Mouse (Mus musculus) liver, adult 2 months (tissue): ENCODE data around the gene 2310030G06Rik. TPM values are rescaled to one million over a fixed set of nuclear protein-coding genes. Genes with fewer than 3 reads are reported as not detected.

Experiments used
- DNase-seq: peaks from one replicate; pipeline ENCODE4 v3.0.0-alpha.2; 2011; ENCODE audit warnings: low read depth, low spot score; ENCODE audit errors: extremely low read depth
- H3K27ac ChIP-seq: fragments of 200-500 bp; replicated peaks from 2 replicates; pipeline ENCODE4 v1.5.1; 2012; ENCODE audit warnings: low read depth, mild to moderate bottlenecking, control low read depth, inconsistent platforms, low read length; ENCODE audit not compliant: insufficient read depth
- H3K27me3 ChIP-seq: fragments of 200-500 bp; 2 replicates; pipeline ENCODE4 v1.6.1; 2012; ENCODE audit warnings: mild to moderate bottlenecking, moderate library complexity, low read length, inconsistent platforms; ENCODE audit not compliant: control insufficient read depth, insufficient read depth
- H3K36me3 ChIP-seq: fragments of 200-500 bp; 2 replicates; pipeline ENCODE4 v1.6.1; 2012; ENCODE audit warnings: low read length, inconsistent platforms; ENCODE audit not compliant: control insufficient read depth, insufficient read depth
- H3K4me1 ChIP-seq: fragments of 200-500 bp; 2 replicates; pipeline ENCODE4 v1.6.1; 2011; ENCODE audit warnings: low read length; ENCODE audit not compliant: control insufficient read depth, insufficient read depth
- H3K4me3 ChIP-seq: fragments of 200-500 bp; 2 replicates; pipeline ENCODE4 v1.5.1; 2011; ENCODE audit warnings: low read depth, mild to moderate bottlenecking, control low read depth, low read length, moderate library complexity; ENCODE audit not compliant: insufficient read depth
- H3K79me2 ChIP-seq: fragments of 200-500 bp; 2 replicates; pipeline ENCODE4 v1.6.1; 2012; ENCODE audit warnings: inconsistent platforms, mild to moderate bottlenecking, low read length, moderate library complexity; ENCODE audit not compliant: control insufficient read depth, insufficient read depth
- H3K9ac ChIP-seq: fragments of 200-500 bp; 2 replicates; pipeline ENCODE4 v1.6.1; 2012; ENCODE audit warnings: low read depth, mild to moderate bottlenecking, control low read depth, inconsistent platforms, low read length
- CTCF ChIP-seq: fragments of 200-500 bp; IDR thresholded peaks from 2 replicates; pipeline ENCODE4 v1.5.1; 2011; ENCODE audit warnings: low read depth, low read length, control low read depth
- POLR2A ChIP-seq: fragments of 200-500 bp; IDR thresholded peaks from 2 replicates; pipeline ENCODE4 v1.6.1; 2011; ENCODE audit warnings: low read length, control low read depth; ENCODE audit not compliant: insufficient read depth; ENCODE audit errors: extremely low read depth
- WGBS: fragments of 180-500 bp; shearing (Covaris S2); methylation state at CpG from one replicate; pipeline ENCODE4 v1.1.7; 2018; 5-methylcytosine and 5-hydroxymethylcytosine counted together
- polyA plus RNA-seq: library from polyadenylated mRNA; depleted of rRNA; stranded (reverse); fragments of >200 nt; gene quantifications from 2 replicates; pipeline ENCODE4 v1.2.3, GENCODE M21; 2012; rRNA removed
- total RNA-seq: library from RNA; depleted of rRNA; stranded (reverse); fragments of >200 nt; gene quantifications from 2 replicates; pipeline ENCODE4 v1.2.3, GENCODE M21; 2014; rRNA removed

2310030G06Rik gene
- total and polyA plus RNA-seq, 2 experiments = 14.9 TPM

DNA sequence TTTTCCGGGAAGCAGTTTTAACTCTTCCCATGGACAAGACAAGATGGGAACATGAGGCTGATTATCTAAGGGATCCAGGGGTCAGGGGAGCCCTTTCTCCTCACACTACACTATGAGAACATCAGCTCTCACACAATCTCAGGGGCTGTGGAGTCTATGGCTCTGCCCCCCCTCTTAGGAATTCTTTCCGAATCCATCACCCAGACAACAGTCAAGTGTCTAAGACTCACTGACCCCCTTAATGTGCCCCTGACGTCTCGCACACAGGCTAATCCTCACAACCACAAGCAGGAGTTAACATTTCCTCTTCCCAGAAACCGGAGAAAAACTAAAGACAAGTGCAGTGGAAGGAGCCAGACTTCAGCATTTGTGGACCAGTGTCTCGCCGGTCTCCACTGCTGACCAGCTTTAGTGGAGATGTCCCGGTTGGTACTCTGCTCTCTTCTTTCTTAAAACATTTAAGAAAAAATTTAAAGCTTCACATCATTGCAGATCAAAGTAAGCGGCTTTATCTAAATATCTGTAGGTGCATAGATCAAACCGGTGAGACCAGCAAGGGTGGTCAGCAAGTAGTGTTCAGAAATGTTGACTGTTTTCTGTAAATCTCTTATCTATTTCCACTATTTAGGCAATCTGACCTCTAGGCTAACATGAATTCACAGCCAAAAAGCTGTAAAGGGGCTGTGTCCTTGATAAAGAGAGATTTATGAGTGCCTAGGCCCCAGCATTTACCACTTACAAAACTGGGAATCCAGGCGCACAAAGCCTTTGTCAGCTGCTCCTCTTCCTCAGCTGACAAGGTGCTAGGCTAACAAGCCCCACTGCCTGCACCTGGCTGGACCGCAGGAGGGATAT, 49.3 kb downstream of the 2310030G06Rik start:
- no peaks in the 10 kb centered on the region for H3K36me3 ChIP-seq
- TF ChIP-seq POLR2A = no peak
- TF ChIP-seq CTCF = no peak
- H3K27ac ChIP-seq = no peak overlapping the region
- H3K9ac ChIP-seq = no peak overlapping the region
- no peak for DNase-seq
- H3K4me3 ChIP-seq = no peak overlapping the region
- WGBS = 73% methylated on average over 12 of the region's 12 CpGs
- peaks cover 3% of the 10 kb centered on the region; the same call in 1 of the 2 replicates for H3K79me2 ChIP-seq
- no peaks in the 10 kb centered on the region for H3K27me3 ChIP-seq
- peaks cover 23% of the 10 kb centered on the region for H3K4me1 ChIP-seq

DNA sequence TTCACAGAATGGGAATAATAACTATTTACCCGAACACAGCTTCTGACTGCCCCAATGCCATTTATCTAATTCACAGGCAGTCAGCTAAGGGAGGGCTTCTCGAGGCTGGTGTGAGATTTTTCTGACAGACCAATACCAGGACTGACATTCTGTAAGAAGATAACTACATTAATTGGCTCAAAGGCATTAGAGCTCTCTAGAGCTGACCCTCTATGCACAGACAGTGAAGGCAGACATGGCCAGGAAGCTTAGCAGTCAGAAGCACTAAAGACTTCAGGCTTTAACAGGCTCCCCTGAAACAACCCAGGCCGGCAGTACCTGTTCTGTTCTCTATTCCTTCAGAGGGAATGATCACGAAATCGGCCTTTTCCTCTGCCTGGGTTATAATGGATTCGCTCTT, 51.2 kb downstream of the 2310030G06Rik start:
- no peaks in the 10 kb centered on the region for H3K27me3 ChIP-seq
- no peak overlapping the region for H3K4me3 ChIP-seq
- peaks cover 14% of the 10 kb centered on the region for H3K4me1 ChIP-seq
- DNase-seq = no peak
- WGBS = 90% methylated on average over 6 of the region's 6 CpGs
- H3K79me2 ChIP-seq = peaks cover 3% of the 10 kb centered on the region; the same call in 1 of the 2 replicates
- no peak overlapping the region for H3K9ac ChIP-seq
- H3K27ac ChIP-seq = no peak overlapping the region
- TF ChIP-seq CTCF = no peak
- TF ChIP-seq POLR2A = no peak
- no peaks in the 10 kb centered on the region for H3K36me3 ChIP-seq

GRCm38 (mm10) chr9:50693631-50694030, 52.7 kb downstream of the 2310030G06Rik start:
- H3K9ac ChIP-seq = peak overlapping the region; percentile 63
- TF ChIP-seq CTCF (peak; percentile 81), POLR2A (no peak)
- H3K36me3 ChIP-seq = no peaks in the 10 kb centered on the region; the same call in 1 of the 2 replicates
- no peaks in the 10 kb centered on the region for H3K27me3 ChIP-seq
- peaks cover 3% of the 10 kb centered on the region; the same call in 1 of the 2 replicates for H3K79me2 ChIP-seq
- H3K4me3 ChIP-seq = peak overlapping the region; percentile 33
- WGBS = 7% methylated on average over 10 of the region's 10 CpGs
- H3K4me1 ChIP-seq = peaks cover 7% of the 10 kb centered on the region
- H3K27ac ChIP-seq = peak overlapping the region; percentile 87
- DNase-seq = peak; percentile 86

- H3K79me2 ChIP-seq = peaks cover 3% of the 10 kb centered on the region; the same call in 1 of the 2 replicates
- peak overlapping the region; percentile 82 for H3K9ac ChIP-seq
- H3K4me1 ChIP-seq = peaks cover 5% of the 10 kb centered on the region; the same call in 1 of the 2 replicates
- H3K27me3 ChIP-seq = no peaks in the 10 kb centered on the region
- TF ChIP-seq POLR2A (no peak), CTCF (no peak)
- peak; percentile 90 for DNase-seq
- H3K36me3 ChIP-seq = peaks cover 4% of the 10 kb centered on the region; the same call in 1 of the 2 replicates
- peak overlapping the region; percentile 87 for H3K27ac ChIP-seq
- 10% methylated on average over 13 of the region's 13 CpGs for WGBS
- H3K4me3 ChIP-seq = peak overlapping the region; percentile 69
Measured at GRCm38 (mm10) chr9:50692626-50693580, 53.4 kb downstream of the 2310030G06Rik start.

Other genes starting within 250 kb of the 2310030G06Rik start
- 82.9 and 103 TPM in 2 replicates for gene Pts, start 217.8 kb downstream of the 2310030G06Rik start, total RNA-seq
- gene Pts, start 217.8 kb downstream of the 2310030G06Rik start, polyA plus RNA-seq = 25.5 and 34.4 TPM in 2 replicates
- 27.1 and 32.8 TPM in 2 replicates for gene Il18, start 191.7 kb downstream of the 2310030G06Rik start, total RNA-seq
- gene Il18, start 191.7 kb downstream of the 2310030G06Rik start, polyA plus RNA-seq = 11.1 and 15.4 TPM in 2 replicates
- gene Bco2, start 191.4 kb downstream of the 2310030G06Rik start, total RNA-seq = 18.7 and 24.3 TPM in 2 replicates
- 6.0 and 8.8 TPM in 2 replicates for gene Bco2, start 191.4 kb downstream of the 2310030G06Rik start, polyA plus RNA-seq
- 0.20 and 0.55 TPM in 2 replicates for gene Tex12, start 185.2 kb downstream of the 2310030G06Rik start, total RNA-seq
- gene Tex12, start 185.2 kb downstream of the 2310030G06Rik start, polyA plus RNA-seq = 0.16 TPM in 1 of 2 replicates, not detected in the other
- 339 and 354 TPM in 2 replicates for gene Sdhd, start 142.7 kb downstream of the 2310030G06Rik start, total RNA-seq
- gene Sdhd, start 142.7 kb downstream of the 2310030G06Rik start, polyA plus RNA-seq = 363 and 441 TPM in 2 replicates
- gene Timm8b, start 142.6 kb downstream of the 2310030G06Rik start, total RNA-seq = 179 and 215 TPM in 2 replicates
- 63.0 and 81.3 TPM in 2 replicates for gene Timm8b, start 142.6 kb downstream of the 2310030G06Rik start, polyA plus RNA-seq
- 0.74 and 1.0 TPM in 2 replicates for gene Pih1d2, start 129.2 kb downstream of the 2310030G06Rik start, total RNA-seq
- 0.24 and 0.47 TPM in 2 replicates for gene Pih1d2, start 129.2 kb downstream of the 2310030G06Rik start, polyA plus RNA-seq
- gene Nkapd1, start 129.1 kb downstream of the 2310030G06Rik start, total RNA-seq = 4.0 and 5.8 TPM in 2 replicates
- 2.6 and 2.8 TPM in 2 replicates for gene Nkapd1, start 129.1 kb downstream of the 2310030G06Rik start, polyA plus RNA-seq
- 39.5 and 41.1 TPM in 2 replicates for gene Dlat, start 86.8 kb downstream of the 2310030G06Rik start, total RNA-seq
- gene Dlat, start 86.8 kb downstream of the 2310030G06Rik start, polyA plus RNA-seq = 20.9 and 25.5 TPM in 2 replicates
- 20.3 and 22.8 TPM in 2 replicates for gene Dixdc1, start 7.0 kb downstream of the 2310030G06Rik start, total RNA-seq
- 3.7 and 4.6 TPM in 2 replicates for gene Dixdc1, start 7.0 kb downstream of the 2310030G06Rik start, polyA plus RNA-seq
- 1.3 and 2.4 TPM in 2 replicates for gene Cryab, start 4.8 kb upstream of the 2310030G06Rik start, total RNA-seq
- gene Cryab, start 4.8 kb upstream of the 2310030G06Rik start, polyA plus RNA-seq = 5.5 and 6.6 TPM in 2 replicates
- 0.55 TPM in 1 of 2 replicates, not detected in the other for gene Hspb2, start 5.8 kb upstream of the 2310030G06Rik start, total RNA-seq
- 0.88 and 1.1 TPM in 2 replicates for gene Hspb2, start 5.8 kb upstream of the 2310030G06Rik start, polyA plus RNA-seq
- gene Fdxacb1, start 21.7 kb upstream of the 2310030G06Rik start, total RNA-seq = 4.2 and 4.7 TPM in 2 replicates
- gene Fdxacb1, start 21.7 kb upstream of the 2310030G06Rik start, polyA plus RNA-seq = 2.5 and 2.6 TPM in 2 replicates
- 16.0 and 16.2 TPM in 2 replicates for gene Alg9, start 28.5 kb upstream of the 2310030G06Rik start, total RNA-seq
- 14.7 and 16.3 TPM in 2 replicates for gene Alg9, start 28.5 kb upstream of the 2310030G06Rik start, polyA plus RNA-seq
- 46.4 and 58.8 TPM in 2 replicates for gene 1110032A03Rik, start 29.0 kb upstream of the 2310030G06Rik start, total RNA-seq
- 41.1 and 43.2 TPM in 2 replicates for gene 1110032A03Rik, start 29.0 kb upstream of the 2310030G06Rik start, polyA plus RNA-seq
- 10.3 and 10.8 TPM in 2 replicates for gene Ppp2r1b, start 98.8 kb upstream of the 2310030G06Rik start, total RNA-seq
- 5.2 and 6.5 TPM in 2 replicates for gene Ppp2r1b, start 98.8 kb upstream of the 2310030G06Rik start, polyA plus RNA-seq